Mouse (Mus musculus) MEL (cell line): ENCODE data around the gene Csnk1g2. TPM values are rescaled to one million over a fixed set of nuclear protein-coding genes. Genes with fewer than 3 reads are reported as not detected.
A peak's percentile ranks its signal among the peaks of the same experiment; 100 is the strongest.

Source experiments
- DNase-seq: peaks from one replicate; pipeline ENCODE4 v3.0.0; 2011; ENCODE audit warnings: low read depth, low spot score
- H3K27ac ChIP-seq: 2 replicates; pipeline ENCODE4 v1.5.1; 2012; ENCODE audit warnings: low read depth, mild to moderate bottlenecking, control low read depth, low read length, moderate library complexity; ENCODE audit not compliant: control insufficient read depth
- H3K27me3 ChIP-seq, 2 experiments: fragments of 150-350 bp in 1 of 2; sonication (generic) in 1 of 2; 2 replicates each; pipeline ENCODE4 v1.6.1; 2012; ENCODE audit warnings: low read length in 2 of 2, mild to moderate bottlenecking in 2 of 2, improper control_type of control experiment in 1 of 2, moderate library complexity in 1 of 2; ENCODE audit not compliant: insufficient read depth in 2 of 2, control insufficient read depth in 1 of 2
- H3K36me3 ChIP-seq, 2 experiments: 2 replicates each; pipeline ENCODE4 v1.6.1; 2012 to 2014; ENCODE audit warnings: low read length in 2 of 2, improper control_type of control experiment in 1 of 2, inconsistent platforms in 1 of 2, mild to moderate bottlenecking in 1 of 2; ENCODE audit not compliant: insufficient read depth in 2 of 2, control insufficient read depth in 1 of 2
- H3K4me1 ChIP-seq, 2 experiments: fragments of 150-350 bp in 1 of 2; sonication (generic) in 1 of 2; 2 replicates each; pipeline ENCODE4 v1.6.1; 2012; ENCODE audit warnings: low read length in 2 of 2, improper control_type of control experiment in 1 of 2, mild to moderate bottlenecking in 1 of 2; ENCODE audit not compliant: insufficient read depth in 2 of 2, control insufficient read depth in 1 of 2
- H3K4me3 ChIP-seq, 2 experiments: fragments of 150-350 bp in 1 of 2; sonication (generic) in 1 of 2; 2 replicates each; pipeline ENCODE4 v1.5.1; 2012; ENCODE audit warnings: low read depth in 2 of 2, low read length in 2 of 2, mild to moderate bottlenecking in 2 of 2, moderate library complexity in 2 of 2, control low read depth in 1 of 2, improper control_type of control experiment in 1 of 2; ENCODE audit not compliant: control insufficient read depth in 1 of 2, insufficient read depth in 1 of 2
- H3K79me2 ChIP-seq: 2 replicates; pipeline ENCODE4 v1.6.1; 2012; ENCODE audit warnings: mild to moderate bottlenecking, low read length, moderate library complexity; ENCODE audit not compliant: control insufficient read depth, poor library complexity, insufficient read depth
- H3K9ac ChIP-seq: 2 replicates; pipeline ENCODE4 v1.6.1; 2012; ENCODE audit warnings: low read depth, mild to moderate bottlenecking, control low read depth, low read length, moderate library complexity; ENCODE audit not compliant: control insufficient read depth, poor library complexity, severe bottlenecking
- H3K9me3 ChIP-seq: fragments of 150-350 bp; sonication (generic); replicated peaks from 2 replicates; pipeline ENCODE4 v1.6.1; 2012; ENCODE audit warnings: mild to moderate bottlenecking, low read length, improper control_type of control experiment, moderate library complexity; ENCODE audit not compliant: insufficient read depth
- BHLHE40 ChIP-seq: IDR thresholded peaks from 2 replicates; pipeline ENCODE4 v1.6.1; 2012; ENCODE audit warnings: low read depth, mild to moderate bottlenecking, inconsistent platforms, low read length, improper control_type of control experiment, borderline replicate concordance
- CHD1 ChIP-seq: IDR thresholded peaks from 2 replicates; pipeline ENCODE4 v1.6.1; 2012; ENCODE audit warnings: low read depth, mild to moderate bottlenecking, inconsistent platforms, low read length, improper control_type of control experiment
- ELF1 ChIP-seq: IDR thresholded peaks from 2 replicates; pipeline ENCODE4 v1.6.1; 2014; ENCODE audit warnings: low read depth, mild to moderate bottlenecking, inconsistent platforms, low read length, improper control_type of control experiment, moderate library complexity
- EP300 ChIP-seq, 2 experiments: IDR thresholded peaks; 2 replicates each; pipeline ENCODE4 v1.6.1; 2011; ENCODE audit warnings: improper control_type of control experiment in 2 of 2, low read length in 2 of 2, low read depth in 1 of 2, mild to moderate bottlenecking in 1 of 2
- ETS1 ChIP-seq: IDR thresholded peaks from 2 replicates; pipeline ENCODE4 v1.6.1; 2012; ENCODE audit warnings: low read depth, mild to moderate bottlenecking, inconsistent platforms, low read length, improper control_type of control experiment, moderate library complexity
- GATA1 ChIP-seq: IDR thresholded peaks from 2 replicates; pipeline ENCODE4 v1.6.1; 2011; ENCODE audit warnings: low read depth, low read length, improper control_type of control experiment
- JUND ChIP-seq: IDR thresholded peaks from 2 replicates; pipeline ENCODE4 v1.6.1; 2011; ENCODE audit warnings: low read depth, mild to moderate bottlenecking, improper control_type of control experiment, low read length
- KAT2A ChIP-seq: conservative IDR thresholded peaks from 2 replicates; pipeline ENCODE4 v1.6.1; 2012; ENCODE audit warnings: low read depth, low read length, improper control_type of control experiment, inconsistent platforms
- MAZ ChIP-seq: IDR thresholded peaks from 2 replicates; pipeline ENCODE4 v1.6.1; 2012; ENCODE audit warnings: low read depth, mild to moderate bottlenecking, inconsistent platforms, low read length, improper control_type of control experiment
- MXI1 ChIP-seq: IDR thresholded peaks from 2 replicates; pipeline ENCODE4 v1.6.1; 2011; ENCODE audit warnings: mild to moderate bottlenecking, low read depth, low read length, improper control_type of control experiment
- MYB ChIP-seq: IDR thresholded peaks from 2 replicates; pipeline ENCODE4 v1.6.1; 2011; ENCODE audit warnings: mild to moderate bottlenecking, low read depth, low read length, improper control_type of control experiment
- NELFE ChIP-seq: IDR thresholded peaks from 2 replicates; pipeline ENCODE4 v1.6.1; 2011; ENCODE audit warnings: low read depth, low read length, improper control_type of control experiment
- POLR2A ChIP-seq, 2 experiments: IDR thresholded peaks; 2 replicates each; pipeline ENCODE4 v1.6.1; 2011 to 2012; ENCODE audit warnings: low read length in 2 of 2, mild to moderate bottlenecking in 2 of 2, control low read depth in 1 of 2, improper control_type of control experiment in 1 of 2, low read depth in 1 of 2, moderate library complexity in 1 of 2; ENCODE audit not compliant: control insufficient read depth in 1 of 2, insufficient read depth in 1 of 2, poor library complexity in 1 of 2
- POLR2AphosphoS5 ChIP-seq: IDR thresholded peaks from 2 replicates; pipeline ENCODE4 v1.6.1; 2012; ENCODE audit warnings: low read depth, borderline replicate concordance, mild to moderate bottlenecking, inconsistent platforms, low read length, moderate library complexity, mixed read lengths
- RAD21 ChIP-seq: IDR thresholded peaks from 2 replicates; pipeline ENCODE4 v1.6.1; 2011; ENCODE audit warnings: mild to moderate bottlenecking, low read depth, low read length, improper control_type of control experiment
- RCOR1 ChIP-seq: IDR thresholded peaks from 2 replicates; pipeline ENCODE4 v1.6.1; 2012; ENCODE audit warnings: low read depth, mild to moderate bottlenecking, inconsistent platforms, low read length, improper control_type of control experiment
- SIN3A ChIP-seq: IDR thresholded peaks from 2 replicates; pipeline ENCODE4 v1.6.1; 2012; ENCODE audit warnings: low read length, improper control_type of control experiment, inconsistent platforms
- SMC3 ChIP-seq: IDR thresholded peaks from 2 replicates; pipeline ENCODE4 v1.6.1; 2011; ENCODE audit warnings: low read depth, low read length, improper control_type of control experiment
- TAL1 ChIP-seq: IDR thresholded peaks from 2 replicates; pipeline ENCODE4 v1.6.1; 2012; ENCODE audit warnings: mild to moderate bottlenecking, inconsistent platforms, low read length, moderate library complexity, mixed read lengths
- TCF12 ChIP-seq: IDR thresholded peaks from 2 replicates; pipeline ENCODE4 v1.6.1; 2014; ENCODE audit warnings: low read depth, mild to moderate bottlenecking, inconsistent platforms, low read length, improper control_type of control experiment, moderate library complexity
- USF1 ChIP-seq: IDR thresholded peaks from 2 replicates; pipeline ENCODE4 v1.6.1; 2014; ENCODE audit warnings: low read depth, mild to moderate bottlenecking, inconsistent platforms, low read length, improper control_type of control experiment, moderate library complexity
- USF2 ChIP-seq, 2 experiments: IDR thresholded peaks; 2 replicates each; pipeline ENCODE4 v1.6.1; 2011 to 2012; ENCODE audit warnings: improper control_type of control experiment in 2 of 2, low read length in 2 of 2, borderline replicate concordance in 1 of 2, inconsistent platforms in 1 of 2, low read depth in 1 of 2, mild to moderate bottlenecking in 1 of 2; ENCODE audit not compliant: insufficient read depth in 1 of 2
- ZMIZ1 ChIP-seq: IDR thresholded peaks from 2 replicates; pipeline ENCODE4 v1.6.1; 2012; ENCODE audit warnings: low read depth, mild to moderate bottlenecking, inconsistent platforms, low read length, improper control_type of control experiment, moderate library complexity
- ZNF384 ChIP-seq: IDR thresholded peaks from 2 replicates; pipeline ENCODE4 v1.6.1; 2012; ENCODE audit warnings: low read depth, mild to moderate bottlenecking, inconsistent platforms, low read length, improper control_type of control experiment
- polyA plus RNA-seq, 2 experiments: library from polyadenylated mRNA; stranded (reverse) in 1 of 2; unstranded in 1 of 2; fragments of >175 nt in 1 of 2; fragments of >200 nt in 1 of 2; gene quantifications; 2 replicates each; pipeline versions ENCODE4 v1.2.1 to v1.2.4; 2012; ENCODE audit warnings: low replicate concordance in 2 of 2, low read depth in 1 of 2; ENCODE audit not compliant: insufficient read length in 2 of 2, insufficient read depth in 1 of 2, missing spikeins in 1 of 2
- total RNA-seq: library from RNA; depleted of rRNA; stranded (reverse); fragments of 300-350 nt; gene quantifications from 2 replicates; pipeline ENCODE4 v1.2.3, GENCODE M21; 2012

Csnk1g2 gene
- total and polyA plus RNA-seq, 3 experiments: 132 to 231 TPM; not detected in 1

- peaks cover 8 to 23% of the 10 kb centered on the region in 2 experiments for H3K4me1 ChIP-seq
- DNase-seq: peak; percentile 81
- no peak overlapping the region for H3K4me3 ChIP-seq
- no peaks in the 10 kb centered on the region for H3K79me2 ChIP-seq
- H3K27me3 ChIP-seq: no peaks in the 10 kb centered on the region
- H3K36me3 ChIP-seq: peaks cover 5 to 19% of the 10 kb centered on the region in 2 experiments; a peak in 3 of 4 replicates
- TF ChIP-seq JUND (no peak), ZMIZ1 (0 out of 2 replicates have a peak, but pooled peaks have one; percentile 22), USF1 (no peak), TAL1 (peak; percentile 93), RCOR1 (peak; percentile 63; the same call in 1 of the 2 replicates), MAZ (no peak), EP300 (IDR thresholded peaks at IDR 0.05; ENCODE audit: low read depth in 1 of 2, low read length in 2 of 2) (peak; percentile 83 to 91), ETS1 (peak; percentile 64; the same call in 1 of the 2 replicates), BHLHE40 (no peak), GATA1 (peak; percentile 90), RAD21 (no peak), TCF12 (peak; percentile 95), SIN3A (peak; percentile 83; the same call in 1 of the 2 replicates)
- no peak overlapping the region; the same call in 1 of the 2 replicates for H3K9ac ChIP-seq
- peak overlapping the region; percentile 75 for H3K27ac ChIP-seq
- H3K9me3 ChIP-seq: no peaks in the 10 kb centered on the region
Observed at GRCm38 (mm10) chr10:80684984-80685383, 62.3 kb downstream of the Csnk1g2 start.

DNA sequence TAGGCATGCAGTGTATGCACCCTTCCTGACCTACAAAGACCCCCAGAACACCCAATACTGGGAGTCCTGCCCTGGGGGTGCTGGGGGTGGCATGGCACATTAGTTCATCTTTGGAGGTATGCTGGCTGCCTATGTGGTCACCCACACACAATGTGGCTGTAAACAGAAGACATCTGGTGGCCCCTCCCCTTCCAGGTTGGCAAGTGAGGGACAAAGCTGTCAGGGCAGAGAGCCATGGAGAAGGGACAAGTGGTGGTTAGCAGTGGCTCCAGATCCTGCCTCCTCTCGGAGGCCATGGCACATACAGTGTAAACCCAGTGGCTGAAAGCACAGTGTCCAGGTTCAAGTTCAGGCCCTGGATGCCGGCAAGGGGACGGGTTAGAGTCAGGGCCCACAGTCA is 64.0 kb downstream of the Csnk1g2 start:
- no peak for TF ChIP-seq NELFE
- no peak for TF ChIP-seq MAZ
- TF ChIP-seq CHD1: no peak
- TF ChIP-seq RCOR1: no peak
- no peak for TF ChIP-seq SMC3
- no peak for TF ChIP-seq RAD21
- TF ChIP-seq POLR2AphosphoS5: no peak
- no peak for TF ChIP-seq ZNF384
- TF ChIP-seq ELF1: no peak
- no peak for TF ChIP-seq SIN3A
- TF ChIP-seq USF1: no peak
- no peak for TF ChIP-seq ETS1
- TF ChIP-seq POLR2A (IDR thresholded peaks at IDR 0.05; ENCODE audit: control insufficient read depth in 1 of 2, insufficient read depth in 1 of 2, low read depth in 1 of 2, low read length in 2 of 2, poor library complexity in 1 of 2): no peak
- no peak for TF ChIP-seq KAT2A
- TF ChIP-seq MYB: no peak
- no peak for TF ChIP-seq USF2 (IDR thresholded peaks at IDR 0.05; ENCODE audit: borderline replicate concordance in 1 of 2, insufficient read depth in 1 of 2, low read depth in 1 of 2, low read length in 2 of 2)
- TF ChIP-seq TAL1: no peak
- no peak for TF ChIP-seq TCF12
- TF ChIP-seq MXI1: no peak
- TF ChIP-seq, all 39 proteins: peak for 0
- no peak overlapping the region for H3K9ac ChIP-seq
- no peaks in the 10 kb centered on the region for H3K79me2 ChIP-seq
- no peak overlapping the region for H3K27ac ChIP-seq
- no peaks in the 10 kb centered on the region for H3K9me3 ChIP-seq
- DNase-seq: no peak
- peaks cover 5 to 17% of the 10 kb centered on the region in 2 experiments; a peak in 3 of 4 replicates for H3K36me3 ChIP-seq
- H3K27me3 ChIP-seq: no peaks in the 10 kb centered on the region
- H3K4me3 ChIP-seq: no peak overlapping the region
- H3K4me1 ChIP-seq: peaks cover 6 to 19% of the 10 kb centered on the region in 2 experiments
